Mouse (Mus musculus) thymus, adult 2 months (tissue): ENCODE data around the gene Tenm2.

Source experiments
- CTCF ChIP-seq: fragments of 200-500 bp; IDR thresholded peaks from 2 replicates; pipeline ENCODE4 v1.5.1; 2012; ENCODE audit warnings: mild to moderate bottlenecking, control low read depth, low read length, moderate library complexity, borderline replicate concordance; ENCODE audit not compliant: control insufficient read depth, poor library complexity, insufficient read depth; ENCODE audit errors: extremely low read depth
- POLR2A ChIP-seq: fragments of 200-500 bp; IDR thresholded peaks from 2 replicates; pipeline ENCODE4 v1.6.1; 2012; ENCODE audit warnings: mild to moderate bottlenecking, low read length, control low read depth, moderate library complexity; ENCODE audit not compliant: control insufficient read depth, poor library complexity, insufficient read depth; ENCODE audit errors: extremely low read depth

DNA sequence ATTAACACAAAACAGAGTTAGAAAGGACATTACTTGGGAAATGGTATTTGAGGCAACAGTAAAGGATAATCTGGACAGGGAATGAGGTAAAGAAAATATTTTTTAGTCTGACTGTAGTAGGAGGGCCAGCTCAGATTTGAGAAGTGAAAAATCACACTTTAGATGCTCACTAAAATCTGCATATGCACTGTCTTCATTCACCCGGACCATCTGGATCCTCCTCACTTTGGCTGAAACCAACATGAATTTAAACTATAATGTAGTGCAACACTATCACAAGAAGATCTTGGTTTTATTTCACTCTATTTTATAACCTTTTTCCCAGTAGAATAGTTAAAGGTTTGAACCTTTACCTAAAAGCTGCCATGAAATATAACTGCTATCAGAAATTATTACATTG lies 326.7 kb downstream of the Tenm2 start:
- TF ChIP-seq CTCF (no peak), POLR2A (no peak)
